Mouse (Mus musculus): Measurements from ENCODE around the gene Ggnbp2.

Gene Ggnbp2

DNA sequence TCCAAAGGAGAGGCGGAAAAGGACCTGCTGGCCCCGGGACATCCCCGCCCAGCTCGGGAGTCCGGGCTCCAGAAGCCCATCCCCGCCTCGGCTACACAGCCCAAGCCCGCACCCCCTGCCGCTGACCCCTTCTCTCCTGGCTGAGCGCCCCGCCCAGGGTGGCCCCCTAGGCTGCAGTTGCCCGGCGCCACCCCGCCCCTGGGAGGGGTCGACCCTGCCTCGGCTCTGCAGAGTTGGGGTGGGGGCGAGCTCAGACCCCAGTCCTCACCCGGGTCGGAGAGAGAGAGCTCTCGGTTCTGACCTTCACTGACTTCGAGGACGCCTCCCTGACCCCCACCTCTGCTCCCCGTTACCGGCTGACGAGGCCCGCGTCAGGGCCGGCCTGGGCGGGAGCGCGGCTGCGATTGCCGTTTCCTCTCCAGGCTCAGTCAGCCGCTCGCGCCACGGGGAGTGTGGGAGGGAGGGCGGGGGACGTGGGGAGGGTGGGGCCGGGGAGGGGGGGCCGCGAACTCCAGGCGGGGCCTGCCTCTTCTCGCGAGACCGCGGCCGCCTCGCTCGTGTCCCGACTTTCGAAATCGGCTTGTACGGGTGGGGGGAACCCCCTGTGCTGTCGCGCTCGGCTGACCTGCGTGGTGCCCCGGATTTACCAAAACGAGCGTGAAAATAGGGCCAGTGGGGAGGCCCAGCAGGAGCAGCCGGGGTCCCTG lies at the start of gene Ggnbp2:
Ggnbp2 (minus strand) TSS at position 481 of the 707 bp plus-strand sequence.
- in situ Hi-C loops (cut with MboI; ENCODE audit: unreplicated experiment in 2 of 2): no loop called here

DNA sequence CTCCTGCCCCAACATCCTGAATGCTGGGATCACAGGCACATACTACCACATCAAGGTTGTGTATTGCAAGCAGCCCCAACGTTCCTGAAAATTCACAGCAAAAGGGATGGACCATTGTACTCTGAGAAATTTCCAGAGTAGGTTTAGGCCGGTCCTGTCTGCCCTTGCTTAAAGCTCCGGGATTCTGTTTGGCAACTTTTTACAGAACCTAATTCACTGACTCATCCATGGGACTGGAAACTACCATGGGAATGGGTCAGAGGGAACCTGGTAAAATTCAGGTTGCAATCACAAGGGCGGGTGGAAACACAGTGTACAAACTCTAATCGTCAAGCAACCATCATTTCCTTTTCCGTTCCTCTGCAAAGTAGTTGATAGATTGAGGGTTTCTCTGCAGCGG lies 49.3 kb upstream of the Ggnbp2 start:
- in situ Hi-C loops (cut with MboI; ENCODE audit: unreplicated experiment in 2 of 2): loop anchor here (5.0 to 10.0 kb wide), 7 partner anchors 38 to 485 kb away; partner anchors contain the start of genes 1700125H20Rik (in 1 of the 2), Mrm1 (in 1 of the 2), Myo19 (in 1 of the 2) and Pigw (in 1 of the 2)

- in situ Hi-C loops (cut with MboI; ENCODE audit: unreplicated experiment in 2 of 2): loop anchor here (5.0 to 10.0 kb wide), 7 partner anchors 37 to 484 kb away; partner anchors contain the start of genes 1700125H20Rik (in 1 of the 2), Mrm1 (in 1 of the 2), Myo19 (in 1 of the 2) and Pigw (in 1 of the 2)
Observed at GRCm38 (mm10) chr11:84919276-84919675, 48.7 kb upstream of the Ggnbp2 start.

GRCm38 (mm10) chr11:84918425-84918824 lies 47.8 kb upstream of the Ggnbp2 start:
- in situ Hi-C loops (cut with MboI; ENCODE audit: unreplicated experiment in 2 of 2): loop anchor here (5.0 to 10.0 kb wide), 7 partner anchors 36 to 484 kb away; partner anchors contain the start of genes 1700125H20Rik (in 1 of the 2), Mrm1 (in 1 of the 2), Myo19 (in 1 of the 2) and Pigw (in 1 of the 2)

- in situ Hi-C loops (cut with MboI; ENCODE audit: unreplicated experiment in 2 of 2): loop anchor here (5.0 to 10.0 kb wide), 7 partner anchors 35 to 482 kb away; partner anchors contain the start of genes 1700125H20Rik (in 1 of the 2), Mrm1 (in 1 of the 2), Myo19 (in 1 of the 2) and Pigw (in 1 of the 2)
Observed at GRCm38 (mm10) chr11:84916703-84917300, 46.2 kb upstream of the Ggnbp2 start.

DNA sequence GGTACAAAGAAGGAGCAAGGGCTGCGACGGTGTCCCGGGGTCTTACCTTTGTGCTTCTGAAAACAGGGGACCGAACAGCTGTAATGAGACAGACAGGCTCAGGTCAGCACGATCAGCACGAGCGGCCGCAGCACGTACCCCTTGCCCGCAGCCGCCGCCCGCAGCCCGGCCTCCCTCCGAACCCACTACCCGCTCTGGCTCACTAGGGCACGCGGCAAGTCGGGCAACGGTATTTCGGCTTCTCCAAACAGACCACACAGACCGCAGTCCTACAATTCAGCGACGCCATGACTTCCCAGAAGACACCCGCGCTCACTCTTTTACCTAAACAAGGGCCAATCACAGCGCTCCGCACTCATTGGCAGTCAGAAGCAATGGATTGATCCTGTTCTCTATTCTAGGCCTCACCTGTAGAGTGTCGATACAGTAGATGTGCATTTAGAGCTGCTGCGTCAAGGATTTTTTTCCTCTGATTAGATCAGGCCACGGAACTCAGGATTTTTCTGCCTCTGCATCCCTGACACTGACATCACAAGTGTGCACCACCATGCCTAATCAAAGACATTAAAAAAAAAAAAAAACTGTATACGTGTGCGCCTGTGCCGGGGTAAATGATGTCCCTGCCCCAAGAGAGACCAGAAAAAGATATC lies 45.6 kb upstream of the Ggnbp2 start, which contains the start of gene Znhit3:
Znhit3 (minus strand) TSS at position 314 of the 650 bp plus-strand sequence.
- in situ Hi-C loops (cut with MboI; ENCODE audit: unreplicated experiment in 2 of 2): loop anchor here (5.0 to 10.0 kb wide), 7 partner anchors 34 to 481 kb away; partner anchors contain the start of genes 1700125H20Rik (in 1 of the 2), Mrm1 (in 1 of the 2), Myo19 (in 1 of the 2) and Pigw (in 1 of the 2)

- in situ Hi-C loops (cut with MboI; ENCODE audit: unreplicated experiment in 2 of 2): loop anchor here (5.0 to 10.0 kb wide), 7 partner anchors 32 to 480 kb away; partner anchors contain the start of genes 1700125H20Rik (in 1 of the 2), Mrm1 (in 1 of the 2), Myo19 (in 1 of the 2) and Pigw (in 1 of the 2)
Observed at GRCm38 (mm10) chr11:84914673-84915072, 44.1 kb upstream of the Ggnbp2 start.

DNA sequence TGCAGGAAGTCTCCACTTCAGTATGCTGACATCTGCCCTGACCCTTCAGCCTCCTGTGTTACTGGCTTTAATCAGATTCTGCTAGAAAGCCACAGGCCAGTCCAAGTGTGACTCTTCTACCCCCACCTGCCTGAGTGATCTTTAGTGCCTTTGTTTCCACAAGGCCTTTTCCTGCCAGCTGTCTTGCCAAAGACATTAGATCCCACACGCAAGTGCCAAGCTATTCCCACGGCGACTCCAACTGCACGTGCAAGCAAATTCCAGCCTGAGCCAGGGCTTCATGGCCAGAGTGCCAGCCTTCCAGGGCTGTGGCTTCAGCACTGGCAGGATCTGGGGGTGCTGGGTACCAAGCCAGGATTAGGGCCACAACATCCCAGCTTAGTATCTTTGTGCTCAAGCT lies 39.8 kb upstream of the Ggnbp2 start:
- in situ Hi-C loops (cut with MboI; ENCODE audit: unreplicated experiment in 2 of 2): loop anchor here in 1 of 2 experiments (10.0 kb wide), 2 partner anchors 424 to 476 kb away; no protein-coding TSS in a partner anchor

DNA sequence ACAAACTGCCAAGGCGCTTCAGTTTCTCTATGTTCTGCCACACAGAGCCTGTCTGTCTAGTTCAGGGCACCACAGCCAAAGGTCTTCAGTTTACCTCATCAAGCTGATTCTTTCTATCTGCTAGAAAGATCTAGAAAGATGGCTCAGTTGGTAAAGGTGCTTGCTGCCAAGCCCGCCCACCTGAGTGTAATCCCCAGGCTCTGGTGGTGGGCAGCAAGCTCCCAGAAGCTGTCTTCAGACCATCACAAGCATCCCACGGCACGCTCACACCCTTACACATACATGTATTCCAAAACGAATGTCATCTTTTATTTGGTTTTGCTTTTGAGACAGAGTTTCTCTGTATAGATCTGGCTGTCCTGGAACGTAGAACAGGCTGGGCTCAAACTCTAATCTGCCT lies 37.9 kb upstream of the Ggnbp2 start:
- in situ Hi-C loops (cut with MboI; ENCODE audit: unreplicated experiment in 2 of 2): no loop called here

DNA sequence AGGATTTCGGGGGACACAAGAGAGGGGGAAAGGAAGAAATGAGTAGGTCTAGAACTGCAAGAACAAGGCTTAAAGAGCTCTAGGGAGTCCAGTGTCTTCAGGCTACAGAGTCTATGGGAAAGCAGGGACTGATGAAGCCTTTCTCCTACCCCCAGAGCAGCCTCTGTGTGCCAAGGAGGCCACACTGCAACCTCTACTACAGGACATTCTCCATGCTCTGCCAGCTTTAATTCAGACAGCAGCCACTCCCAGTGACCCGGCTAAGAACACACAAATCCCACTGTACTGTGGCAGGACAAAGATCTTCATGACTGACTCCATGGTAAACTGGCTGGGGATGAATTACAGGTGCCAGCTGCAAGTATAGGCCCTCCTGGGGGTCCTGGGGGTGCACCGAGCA lies 36.5 kb upstream of the Ggnbp2 start:
- in situ Hi-C loops (cut with MboI; ENCODE audit: unreplicated experiment in 2 of 2): no loop called here

- in situ Hi-C loops (cut with MboI; ENCODE audit: unreplicated experiment in 2 of 2): no loop called here
Observed at GRCm38 (mm10) chr11:84904597-84905144, 34.1 kb upstream of the Ggnbp2 start.

GRCm38 (mm10) chr11:84893113-84893512 lies 22.5 kb upstream of the Ggnbp2 start:
- in situ Hi-C loops (cut with MboI; ENCODE audit: unreplicated experiment in 2 of 2): no loop called here

DNA sequence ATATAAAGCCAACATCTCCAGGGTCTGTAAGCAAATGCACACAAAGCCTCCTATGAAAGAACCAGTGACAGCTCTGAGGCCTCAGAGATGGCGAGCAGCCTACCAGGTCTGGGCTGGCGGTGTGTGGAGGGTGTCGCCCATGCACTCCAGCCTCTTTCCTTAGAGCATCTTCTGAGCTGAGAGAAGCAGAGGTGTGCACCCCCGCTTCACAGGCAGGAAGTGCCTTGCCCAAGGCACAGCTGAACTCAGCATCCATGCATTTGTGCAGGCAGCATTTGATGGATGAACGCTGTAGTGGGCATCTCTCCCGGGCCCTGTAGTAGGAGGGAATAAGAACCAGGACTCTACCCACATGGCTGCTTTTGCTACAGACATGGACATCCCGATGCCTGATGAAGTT lies 21.1 kb upstream of the Ggnbp2 start:
- in situ Hi-C loops (cut with MboI; ENCODE audit: unreplicated experiment in 2 of 2): no loop called here

DNA sequence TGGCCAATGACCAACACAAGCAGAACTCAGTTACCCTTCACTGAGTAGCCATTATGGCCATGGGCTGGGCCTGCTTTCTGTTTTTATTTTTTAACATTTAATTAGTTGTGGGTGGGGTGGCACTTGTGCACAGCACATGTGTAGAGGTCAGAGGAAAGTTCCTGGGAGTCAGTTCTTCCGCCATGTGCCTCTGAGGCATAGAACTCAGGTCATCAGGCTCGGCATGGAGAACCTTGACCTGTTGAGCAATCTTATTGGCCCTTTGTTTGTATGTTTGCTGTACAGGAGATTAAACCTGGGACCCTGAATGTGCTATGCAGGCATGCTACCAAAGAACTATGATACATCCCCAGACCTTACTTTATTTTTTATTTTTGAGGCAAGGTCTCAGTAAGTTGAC lies 18.9 kb upstream of the Ggnbp2 start:
- in situ Hi-C loops (cut with MboI; ENCODE audit: unreplicated experiment in 2 of 2): no loop called here

GRCm38 (mm10) chr11:84888025-84888424 lies 17.4 kb upstream of the Ggnbp2 start:
- in situ Hi-C loops (cut with MboI; ENCODE audit: unreplicated experiment in 2 of 2): no loop called here

GRCm38 (mm10) chr11:84886767-84887511 lies 16.3 kb upstream of the Ggnbp2 start:
- in situ Hi-C loops (cut with MboI; ENCODE audit: unreplicated experiment in 2 of 2): no loop called here

- in situ Hi-C loops (cut with MboI; ENCODE audit: unreplicated experiment in 2 of 2): no loop called here
Observed at GRCm38 (mm10) chr11:84886236-84886635, 15.6 kb upstream of the Ggnbp2 start.

GRCm38 (mm10) chr11:84885238-84885637 lies 14.6 kb upstream of the Ggnbp2 start:
- in situ Hi-C loops (cut with MboI; ENCODE audit: unreplicated experiment in 2 of 2): no loop called here

DNA sequence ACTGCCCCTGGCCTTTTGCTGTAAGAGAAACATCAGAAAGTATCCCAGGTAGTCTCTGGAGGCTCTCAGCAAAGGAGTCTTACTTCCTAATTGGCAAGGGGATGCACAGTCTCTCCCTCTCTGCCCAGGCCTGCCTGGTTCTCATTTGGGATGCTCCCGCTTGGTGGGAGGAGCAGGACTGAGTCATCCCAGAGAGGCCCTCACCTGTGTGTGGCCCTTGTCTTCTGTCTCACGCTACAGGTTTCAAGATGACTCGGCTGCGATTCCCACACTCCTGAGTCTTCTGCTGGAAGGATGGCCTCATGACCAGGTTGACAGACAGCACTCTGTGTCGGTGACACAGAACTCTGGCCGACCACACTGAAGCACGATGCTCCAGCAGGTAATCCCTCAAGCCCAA lies 11.7 kb upstream of the Ggnbp2 start:
- in situ Hi-C loops (cut with MboI; ENCODE audit: unreplicated experiment in 2 of 2): loop anchor here in 1 of 2 experiments (5.0 kb wide), 1 partner anchor 35 kb away; the partner anchor contains the start of gene Znhit3

Data from v-Abl transformed pro-B cells (cell line).